Mouse (Mus musculus): ENCODE measurements around the gene Kif1b. TPM values are rescaled to one million over a fixed set of nuclear protein-coding genes. Genes with fewer than 3 reads are reported as not detected.

Gene Kif1b
- total RNA-seq, 1 experiment from 2014 or later, result 23.9 TPM

GRCm38 (mm10) chr4:149322286-149322685 lies 14.8 kb upstream of the Kif1b start:
- ATAC-seq (replicated peaks; ENCODE audit: insufficient number of reproducible peaks, low FRiP score, low TSS enrichment, poor library complexity, severe bottlenecking), result no peak

DNA sequence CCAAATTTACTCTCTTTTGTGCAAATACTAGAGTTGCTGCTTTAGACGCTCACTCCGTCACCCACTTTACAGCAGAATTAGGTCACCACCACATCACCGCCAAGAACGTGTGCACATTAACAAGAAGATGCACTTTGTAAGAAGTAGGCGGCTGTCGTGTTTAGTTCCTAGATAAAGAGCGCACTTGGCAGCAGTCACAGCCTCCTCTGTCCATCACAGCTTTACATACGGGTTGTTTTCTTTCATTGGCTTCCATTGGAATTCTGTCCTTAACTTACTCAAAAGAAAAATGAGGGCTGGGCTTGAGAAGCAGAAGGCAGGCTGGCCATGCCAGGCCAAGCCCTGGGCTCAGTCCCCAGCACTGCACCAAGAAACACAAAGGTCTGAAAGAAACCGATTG lies 11.6 kb upstream of the Kif1b start:
- no peak for ATAC-seq (replicated peaks; ENCODE audit: insufficient number of reproducible peaks, low FRiP score, low TSS enrichment, poor library complexity, severe bottlenecking)

DNA sequence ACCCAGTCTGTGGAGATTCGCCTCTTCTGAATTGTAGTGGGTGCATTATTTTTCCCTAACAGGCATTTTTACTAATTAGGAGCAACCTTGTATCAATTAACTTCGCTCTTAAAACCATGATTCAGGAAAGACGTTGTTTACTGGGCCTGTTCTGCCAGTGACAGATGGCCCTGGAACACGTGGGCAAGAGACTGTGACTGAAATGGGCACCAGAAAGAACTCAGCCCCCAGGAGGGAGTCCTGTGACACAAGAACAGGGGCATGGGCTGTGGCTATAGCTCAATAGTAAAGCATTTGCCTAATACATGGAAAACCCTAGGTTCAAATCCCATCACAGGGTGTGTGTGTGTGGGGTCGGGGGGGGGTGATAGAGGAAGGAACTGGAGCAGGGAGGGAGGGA lies 9.9 kb upstream of the Kif1b start:
- ATAC-seq (replicated peaks; ENCODE audit: insufficient number of reproducible peaks, low FRiP score, low TSS enrichment, poor library complexity, severe bottlenecking), result no peak

DNA sequence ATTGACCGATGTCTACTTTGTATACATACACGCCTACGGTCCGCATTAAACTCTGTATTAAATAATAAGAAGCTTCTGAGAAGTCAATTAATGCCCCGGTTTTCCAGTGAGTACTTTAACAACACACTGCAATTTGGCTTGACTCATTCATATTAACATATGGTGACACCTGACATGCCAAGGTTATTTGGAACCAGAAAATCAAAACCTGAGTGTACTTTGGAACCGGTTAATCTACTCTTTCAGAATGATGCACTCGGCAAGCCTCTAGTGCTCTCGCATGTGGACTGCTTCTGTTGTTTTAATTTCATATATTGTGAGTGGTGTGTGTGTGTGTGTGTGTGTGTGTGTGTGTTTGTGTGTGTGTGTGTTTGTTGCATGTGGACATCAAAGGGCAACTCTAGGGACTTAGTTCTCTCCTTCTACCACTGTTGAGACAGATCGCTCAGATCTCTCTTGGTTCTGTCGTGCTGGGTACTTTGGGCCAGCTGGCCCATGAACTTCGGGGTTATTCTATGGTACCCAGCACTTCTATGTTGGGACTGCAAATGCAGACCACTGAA lies 6.9 kb upstream of the Kif1b start:
- ATAC-seq (replicated peaks; ENCODE audit: insufficient number of reproducible peaks, low FRiP score, low TSS enrichment, poor library complexity, severe bottlenecking), result no peak

- no peak for ATAC-seq (replicated peaks; ENCODE audit: insufficient number of reproducible peaks, low FRiP score, low TSS enrichment, poor library complexity, severe bottlenecking)
Measured at GRCm38 (mm10) chr4:149313558-149314253, 6.2 kb upstream of the Kif1b start.

GRCm38 (mm10) chr4:149311996-149312395 lies 4.5 kb upstream of the Kif1b start:
- ATAC-seq (replicated peaks; ENCODE audit: insufficient number of reproducible peaks, low FRiP score, low TSS enrichment, poor library complexity, severe bottlenecking), result no peak

GRCm38 (mm10) chr4:149308491-149308820 lies 963 bp upstream of the Kif1b start:
- ATAC-seq (replicated peaks; ENCODE audit: insufficient number of reproducible peaks, low FRiP score, low TSS enrichment, poor library complexity, severe bottlenecking), result no peak

GRCm38 (mm10) chr4:149306712-149307595 lies 539 bp downstream of the Kif1b start:
- ATAC-seq (replicated peaks; ENCODE audit: insufficient number of reproducible peaks, low FRiP score, low TSS enrichment, poor library complexity, severe bottlenecking), result no peak

GRCm38 (mm10) chr4:149305761-149306711 lies 1.5 kb downstream of the Kif1b start:
- no peak for ATAC-seq (replicated peaks; ENCODE audit: insufficient number of reproducible peaks, low FRiP score, low TSS enrichment, poor library complexity, severe bottlenecking)

GRCm38 (mm10) chr4:149304466-149304865 lies 3.0 kb downstream of the Kif1b start:
- no peak for ATAC-seq (replicated peaks; ENCODE audit: insufficient number of reproducible peaks, low FRiP score, low TSS enrichment, poor library complexity, severe bottlenecking)

- ATAC-seq (replicated peaks; ENCODE audit: insufficient number of reproducible peaks, low FRiP score, low TSS enrichment, poor library complexity, severe bottlenecking), result no peak
Measured at GRCm38 (mm10) chr4:149303502-149303901, 4.0 kb downstream of the Kif1b start.

DNA sequence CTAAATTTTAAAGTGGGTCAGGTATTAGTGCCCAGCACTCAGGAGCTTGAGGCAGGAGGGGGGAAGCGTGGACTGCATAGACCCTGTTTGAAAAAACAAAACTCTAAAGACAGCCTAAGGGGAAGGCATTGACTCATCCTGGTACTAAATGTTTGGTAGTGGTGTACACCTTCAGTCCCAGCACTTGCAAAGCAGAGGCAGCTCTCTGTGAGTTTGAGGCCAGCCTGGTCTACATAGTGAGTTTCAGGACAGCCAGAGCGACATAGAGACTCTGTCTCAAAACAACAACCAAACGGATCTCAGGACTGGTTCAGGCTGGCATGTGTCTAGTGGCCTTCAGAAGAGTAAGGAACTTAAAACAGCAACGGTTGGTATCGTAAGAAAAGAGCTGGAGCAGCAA lies 4.7 kb downstream of the Kif1b start:
- ATAC-seq (replicated peaks; ENCODE audit: insufficient number of reproducible peaks, low FRiP score, low TSS enrichment, poor library complexity, severe bottlenecking), result no peak

DNA sequence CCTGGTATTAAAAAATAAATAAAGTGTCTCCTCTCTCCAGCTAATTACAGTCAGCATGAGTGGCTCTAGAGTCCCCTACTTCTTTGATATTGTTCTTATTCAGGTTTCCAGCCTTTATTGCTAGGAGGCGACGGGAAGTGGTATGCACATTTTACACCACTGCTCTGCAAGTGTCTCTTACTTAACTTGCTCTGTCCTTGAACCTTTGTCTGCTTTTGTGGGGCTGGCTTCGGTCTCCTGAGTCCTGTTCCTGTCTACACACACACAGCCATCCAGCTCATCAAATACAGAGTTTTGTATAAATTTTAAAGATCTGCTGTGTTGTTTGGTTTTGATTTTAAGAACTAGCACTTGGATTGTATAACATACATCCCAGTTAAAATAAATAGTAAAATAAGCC lies 5.4 kb downstream of the Kif1b start:
- ATAC-seq (replicated peaks; ENCODE audit: insufficient number of reproducible peaks, low FRiP score, low TSS enrichment, poor library complexity, severe bottlenecking), result no peak

DNA sequence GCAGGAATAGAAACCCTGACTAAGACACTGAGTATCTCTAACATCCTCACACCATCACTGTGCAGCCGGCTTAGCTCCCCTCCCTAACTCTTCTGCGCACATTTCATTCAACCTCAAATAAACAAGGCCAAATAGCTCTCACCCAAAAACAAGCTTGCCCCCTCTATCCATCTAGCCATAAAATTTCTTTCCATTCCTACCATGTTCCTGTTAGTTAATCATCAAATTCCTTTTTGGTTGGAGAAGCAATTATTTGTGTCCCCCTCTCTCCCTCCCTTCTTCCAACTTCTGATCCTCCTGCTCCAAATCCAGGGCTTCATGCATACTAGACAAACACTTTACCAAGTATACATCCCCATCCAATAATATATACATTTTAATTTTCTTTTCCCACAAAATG lies 11.0 kb downstream of the Kif1b start:
- ATAC-seq (replicated peaks; ENCODE audit: insufficient number of reproducible peaks, low FRiP score, low TSS enrichment, poor library complexity, severe bottlenecking), result no peak

- ATAC-seq (replicated peaks; ENCODE audit: insufficient number of reproducible peaks, low FRiP score, low TSS enrichment, poor library complexity, severe bottlenecking), result no peak
Measured at GRCm38 (mm10) chr4:149292984-149293383, 14.5 kb downstream of the Kif1b start.

- ATAC-seq (replicated peaks; ENCODE audit: insufficient number of reproducible peaks, low FRiP score, low TSS enrichment, poor library complexity, severe bottlenecking), result no peak
Measured at GRCm38 (mm10) chr4:149291061-149291460, 16.4 kb downstream of the Kif1b start.

DNA sequence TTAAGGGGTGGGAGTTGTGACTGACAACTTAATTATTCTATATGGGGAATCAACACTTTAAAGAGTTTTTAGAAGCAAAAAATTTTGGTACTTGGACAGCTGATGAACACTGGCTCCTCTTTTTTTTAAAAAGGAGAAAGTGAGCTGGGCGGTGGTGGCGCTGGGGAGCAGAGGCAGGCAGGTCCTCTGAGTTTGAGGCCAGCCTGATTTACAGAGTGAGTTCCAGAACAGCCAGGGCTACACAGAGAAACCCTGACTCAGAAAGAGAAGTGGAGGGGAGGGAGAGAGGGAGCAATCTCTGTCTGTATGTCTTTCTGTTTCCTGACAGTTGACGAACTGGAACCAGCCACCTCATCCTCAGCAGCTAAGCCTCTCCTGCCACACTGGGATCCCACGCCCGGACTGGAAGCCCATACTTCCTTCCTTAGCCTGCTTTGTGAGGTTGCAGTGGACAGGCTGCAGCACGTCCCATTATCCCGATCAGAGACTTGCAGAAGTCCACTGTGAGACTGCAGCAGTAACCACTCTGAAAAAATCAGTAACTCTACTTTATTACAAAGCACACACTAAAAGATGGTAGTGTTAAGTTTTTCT lies 17.2 kb downstream of the Kif1b start:
- no peak for ATAC-seq (replicated peaks; ENCODE audit: insufficient number of reproducible peaks, low FRiP score, low TSS enrichment, poor library complexity, severe bottlenecking)

DNA sequence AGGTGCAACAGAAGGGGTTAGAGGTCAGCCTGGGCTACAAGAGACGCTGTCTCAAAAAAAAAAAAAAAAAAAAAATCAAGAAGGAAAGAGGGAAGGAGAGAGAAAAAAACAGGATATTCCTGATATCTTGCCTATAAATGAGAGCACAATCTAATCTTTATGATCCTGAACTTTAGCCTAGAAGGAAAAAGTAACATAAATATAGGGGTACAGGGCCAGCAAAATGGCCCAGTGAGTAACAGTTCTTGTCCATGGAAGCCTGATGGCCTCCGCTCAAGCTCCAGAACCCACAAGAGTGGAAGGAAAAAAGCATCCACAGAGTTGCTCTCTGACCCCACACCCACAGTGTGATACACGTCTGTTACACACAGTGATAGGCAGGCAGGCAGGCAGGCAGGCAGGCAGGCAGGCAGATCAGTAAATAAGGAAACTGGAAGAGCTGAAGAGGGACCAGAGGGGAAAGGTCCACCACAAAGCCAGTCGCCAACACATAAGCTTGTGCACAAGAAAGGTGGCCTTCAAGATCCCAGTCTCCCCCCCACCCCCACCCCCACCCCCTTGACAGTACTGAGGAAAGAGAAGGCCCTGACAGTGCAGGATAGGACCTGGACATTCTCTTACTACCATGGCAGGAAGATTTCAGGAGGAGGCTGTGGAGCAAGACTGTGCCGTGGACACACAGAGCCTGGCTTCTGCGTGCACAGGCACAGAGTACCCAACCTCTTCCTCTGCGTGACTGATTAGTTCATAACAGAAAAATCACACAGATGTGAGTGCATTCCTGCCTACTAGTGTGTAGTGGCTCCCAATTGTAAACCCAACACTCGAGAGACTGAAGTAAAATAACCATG lies 21.0 kb downstream of the Kif1b start:
- ATAC-seq (replicated peaks; ENCODE audit: insufficient number of reproducible peaks, low FRiP score, low TSS enrichment, poor library complexity, severe bottlenecking), result no peak

Data from monocyte, adult 5-6 weeks (primary cell).